Mouse (Mus musculus): ENCODE measurements at regions not wholly inside any gene's neighbourhood (a gene's known extent, or its start where the extent isn't known, plus 50 kb on each side); places are given as distances from the start of the nearest gene placed in this dataset.

DNA sequence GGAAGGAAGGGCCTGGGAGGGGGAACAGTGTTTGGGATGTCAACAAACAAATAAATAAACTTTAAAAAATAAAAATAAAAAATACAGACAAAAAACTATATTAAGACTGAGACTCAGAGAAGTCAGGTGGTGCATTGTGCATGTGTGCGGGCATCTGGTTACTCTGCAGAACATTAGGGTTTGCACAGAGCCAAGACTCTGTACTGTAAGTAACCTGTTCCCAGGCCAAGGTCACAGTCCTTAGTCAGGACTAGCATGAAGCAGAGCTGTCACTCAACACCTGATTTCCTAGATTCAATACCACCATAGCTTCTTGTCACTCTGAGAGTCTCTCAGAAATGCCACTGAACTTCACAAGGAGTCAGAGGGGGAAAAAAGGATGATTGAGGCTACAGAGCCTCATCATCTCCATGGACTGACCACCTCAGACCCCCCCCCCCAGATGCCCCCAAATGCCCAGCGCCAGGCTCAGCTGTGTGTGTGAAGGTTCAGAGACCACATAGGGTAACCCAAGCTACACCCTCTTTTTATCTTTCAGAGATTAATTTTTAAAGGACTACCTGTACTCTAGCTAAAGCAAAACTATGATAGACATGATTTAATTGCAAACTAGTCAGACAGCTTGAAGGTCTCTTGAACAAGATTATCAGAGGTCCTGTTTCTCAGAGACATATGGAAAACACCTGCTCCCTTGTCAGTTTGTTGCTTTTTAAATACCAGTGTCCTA lies 106.2 kb upstream of the Nfe2l3 start:
- Histone ChIP-seq H3K27ac (no peak overlapping the region), H3K36me3 (no peaks in the 10 kb centered on the region), H3K9me3 (no peaks in the 10 kb centered on the region), H3K4me1 (replicated peaks) (no peaks in the 10 kb centered on the region), H3K27me3 (replicated peaks) (no peaks in the 10 kb centered on the region), H3K9ac (no peak overlapping the region), H3K4me3 (replicated peaks) (no peak overlapping the region), H3K4me2 (replicated peaks) (no peak overlapping the region)
- 72% methylated on average over 2 of the region's 2 CpGs for WGBS
- ATAC-seq: peak; percentile 75

DNA sequence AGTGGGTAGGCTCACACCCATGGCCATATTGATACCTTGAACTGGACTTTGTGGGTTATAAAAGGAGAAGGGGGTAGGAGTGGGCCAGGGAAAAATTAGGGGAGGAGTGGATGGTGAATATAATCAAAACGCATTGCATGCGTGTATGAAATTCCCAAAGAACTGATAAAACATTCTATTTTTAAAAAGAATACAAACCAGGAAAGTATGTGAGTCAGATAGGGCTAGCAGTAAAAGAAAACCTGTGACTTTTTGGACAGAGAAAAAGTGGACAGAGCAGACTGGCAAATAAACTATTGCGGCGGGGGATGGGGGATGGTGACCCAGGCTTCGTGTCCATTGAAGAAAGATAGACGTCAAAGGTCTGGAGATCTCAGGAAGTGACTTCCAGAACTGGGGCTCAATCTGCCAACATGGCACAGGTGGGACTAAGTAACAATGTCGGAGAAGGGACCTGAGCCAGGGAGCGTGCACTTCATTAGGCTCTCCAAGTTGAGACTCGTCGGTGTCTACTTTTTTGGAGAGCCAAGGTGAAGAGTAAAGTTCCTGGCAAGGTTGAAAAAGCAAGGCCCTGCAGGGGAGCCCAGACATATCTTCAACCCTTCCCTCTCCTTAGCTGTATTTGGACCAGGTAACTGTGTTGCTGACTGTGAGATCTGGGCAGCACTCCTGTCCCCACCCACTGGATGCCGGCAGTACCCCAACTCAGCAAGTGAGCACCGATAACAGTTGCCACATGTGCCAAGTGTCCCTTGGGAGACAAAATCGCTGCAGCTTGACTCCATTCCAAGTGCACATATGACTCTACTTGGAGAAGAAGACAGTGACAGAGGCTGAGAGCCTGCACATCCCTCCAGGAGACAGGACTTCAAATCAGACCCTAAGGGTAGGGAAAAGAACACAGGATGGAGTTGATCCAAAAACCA lies 103.1 kb upstream of the Nfe2l3 start:
- H3K4me2 ChIP-seq (replicated peaks): no peak overlapping the region
- ATAC-seq: no peak

DNA sequence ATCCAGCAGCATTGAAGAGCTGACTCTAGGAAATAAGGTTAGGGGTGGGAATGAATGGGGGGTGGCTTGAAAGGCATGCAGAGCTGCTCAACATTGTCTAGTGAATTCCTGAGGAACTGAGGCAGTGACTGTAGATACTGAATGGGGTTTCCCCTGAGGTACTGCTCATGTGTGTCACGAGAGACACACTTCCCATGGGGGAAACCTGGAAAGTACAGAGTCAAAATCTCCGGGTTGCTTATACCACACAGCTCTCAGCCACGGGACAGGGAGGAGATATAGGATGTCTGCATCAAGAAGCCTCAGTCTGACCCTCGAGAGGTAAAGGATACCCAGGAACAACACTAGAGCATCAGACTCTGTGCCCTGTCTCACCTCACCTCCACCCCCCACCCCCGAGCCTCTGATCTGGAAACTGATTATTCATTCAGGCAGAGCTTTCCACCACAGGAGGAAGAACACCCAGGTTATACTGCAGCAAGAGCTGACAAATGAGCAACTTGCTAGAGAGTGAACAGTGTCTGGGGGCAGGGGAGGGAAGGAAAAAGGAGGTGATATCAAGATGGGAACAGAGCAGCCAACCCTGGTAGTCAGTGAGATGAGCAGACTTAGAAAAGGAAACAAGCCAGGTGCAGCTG lies 102.3 kb upstream of the Nfe2l3 start:
- no peak overlapping the region for H3K27ac ChIP-seq
- no peaks in the 10 kb centered on the region for H3K27me3 ChIP-seq (replicated peaks)
- no peaks in the 10 kb centered on the region for H3K36me3 ChIP-seq
- H3K4me2 ChIP-seq (replicated peaks): no peak overlapping the region
- no peak overlapping the region for H3K4me3 ChIP-seq (replicated peaks)
- H3K9ac ChIP-seq: no peak overlapping the region
- no peak for ATAC-seq
- no peaks in the 10 kb centered on the region for H3K9me3 ChIP-seq
- H3K4me1 ChIP-seq (replicated peaks): peaks cover 10% of the 10 kb centered on the region; the same call in 1 of the 2 replicates
- 58% methylated on average over 5 of the region's 5 CpGs for WGBS

More for the DNA sequence above, 103.1 kb upstream of the Nfe2l3 start:
- Histone ChIP-seq H3K9ac (no peak overlapping the region), H3K9me3 (no peaks in the 10 kb centered on the region), H3K4me3 (replicated peaks) (no peak overlapping the region), H3K36me3 (no peaks in the 10 kb centered on the region), H3K27me3 (replicated peaks) (no peaks in the 10 kb centered on the region), H3K27ac (no peak overlapping the region), H3K4me1 (replicated peaks) (peaks cover 7% of the 10 kb centered on the region; the same call in 1 of the 2 replicates)
- 86% methylated on average over 13 of the region's 13 CpGs for WGBS

DNA sequence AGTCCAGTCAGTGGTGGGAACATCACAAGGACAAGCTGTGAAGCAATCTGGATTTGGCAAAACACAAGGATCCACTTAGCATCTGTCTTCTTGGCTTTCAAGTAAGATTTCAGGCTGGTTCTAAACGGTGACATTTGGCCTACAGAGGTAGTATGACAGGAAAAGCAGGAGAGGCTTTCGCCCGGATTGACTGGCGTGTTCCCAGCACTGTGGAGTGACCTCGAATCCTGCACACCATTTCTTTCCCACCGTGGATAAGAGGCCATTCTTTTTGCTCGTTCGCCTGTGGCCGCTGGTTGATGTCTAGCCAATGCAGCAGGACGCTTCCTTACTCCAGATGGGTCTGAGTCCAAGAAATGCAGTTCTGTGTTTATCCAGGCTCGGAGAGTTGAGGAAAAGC lies 99.6 kb upstream of the Nfe2l3 start:
- ATAC-seq: no peak
- H3K36me3 ChIP-seq: no peaks in the 10 kb centered on the region
- no peak overlapping the region for H3K4me3 ChIP-seq (replicated peaks)
- peak overlapping the region; percentile 19; the same call in 1 of the 2 replicates for H3K27ac ChIP-seq
- no peaks in the 10 kb centered on the region for H3K27me3 ChIP-seq (replicated peaks)
- peaks cover 14% of the 10 kb centered on the region for H3K4me1 ChIP-seq (replicated peaks)
- WGBS: 62% methylated on average over 11 of the region's 11 CpGs
- H3K4me2 ChIP-seq (replicated peaks): no peak overlapping the region
- H3K9ac ChIP-seq: no peak overlapping the region
- H3K9me3 ChIP-seq: no peaks in the 10 kb centered on the region

DNA sequence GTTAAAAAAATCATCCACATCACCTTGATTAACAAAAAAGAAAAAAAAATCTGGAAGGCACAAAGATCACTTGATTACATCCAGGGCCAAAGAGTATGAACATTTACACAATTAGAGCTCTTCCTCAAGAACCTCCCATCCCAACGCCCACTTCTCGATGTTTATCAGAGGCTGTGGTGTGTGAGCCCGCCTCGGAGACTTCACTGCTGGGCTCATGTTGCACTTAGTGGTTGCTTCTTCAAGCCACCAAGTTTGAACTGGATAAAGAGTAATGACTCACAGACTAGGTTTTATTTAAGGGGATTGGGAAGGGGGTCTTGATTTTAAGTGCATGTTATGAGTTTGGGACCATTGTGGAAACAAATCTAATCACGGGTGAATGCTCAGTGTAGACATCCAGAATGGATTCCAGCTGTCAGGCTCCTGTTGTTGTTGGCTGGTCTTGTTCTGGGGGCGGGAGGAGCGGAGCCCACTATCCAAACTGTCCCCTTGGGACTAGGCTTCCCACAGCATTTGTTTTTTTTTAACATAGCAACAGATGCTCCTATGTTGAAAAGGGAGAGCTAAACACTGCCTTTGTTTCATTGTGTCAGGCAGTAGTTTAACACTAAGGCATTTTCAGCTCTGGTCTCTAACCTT lies 98.6 kb upstream of the Nfe2l3 start:
- Histone ChIP-seq H3K27ac (peak overlapping the region; percentile 71), H3K9ac (no peak overlapping the region), H3K4me1 (replicated peaks) (peaks cover 14% of the 10 kb centered on the region), H3K4me2 (replicated peaks) (no peak overlapping the region; the same call in 1 of the 2 replicates), H3K36me3 (no peaks in the 10 kb centered on the region), H3K4me3 (replicated peaks) (no peak overlapping the region), H3K27me3 (replicated peaks) (no peaks in the 10 kb centered on the region), H3K9me3 (no peaks in the 10 kb centered on the region)
- 44% methylated on average over 7 of the region's 7 CpGs for WGBS
- peak; percentile 76 for ATAC-seq

DNA sequence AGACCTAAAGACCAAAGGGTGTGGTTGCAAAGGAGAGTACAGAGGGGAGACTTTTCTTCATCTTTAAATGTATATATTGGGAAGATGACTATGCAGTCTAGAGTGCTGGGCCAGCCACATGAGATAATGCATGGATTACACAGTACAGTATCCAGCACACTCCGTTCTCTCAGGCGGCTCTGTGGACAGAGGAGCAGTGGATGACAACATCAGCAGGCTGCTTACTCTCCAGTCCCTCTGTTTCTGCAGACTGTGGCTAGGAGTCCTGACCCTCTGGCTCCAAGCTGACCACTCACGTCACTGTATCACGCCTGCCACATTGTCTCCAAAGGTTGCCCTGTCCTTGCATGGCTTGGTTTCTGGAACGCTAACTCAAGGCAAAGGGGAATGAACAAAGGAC lies 97.2 kb upstream of the Nfe2l3 start:
- Histone ChIP-seq H3K4me1 (replicated peaks) (peaks cover 14% of the 10 kb centered on the region), H3K27me3 (replicated peaks) (no peaks in the 10 kb centered on the region), H3K9ac (no peak overlapping the region), H3K4me3 (replicated peaks) (no peak overlapping the region), H3K9me3 (no peaks in the 10 kb centered on the region), H3K4me2 (replicated peaks) (no peak overlapping the region), H3K27ac (0 out of 2 replicates have a peak overlapping the region, but pooled peaks have one; percentile 71), H3K36me3 (no peaks in the 10 kb centered on the region)
- 79% methylated on average over 5 of the region's 5 CpGs for WGBS
- 0 out of 2 replicates have a peak, but pooled peaks have one; percentile 31 for ATAC-seq

DNA sequence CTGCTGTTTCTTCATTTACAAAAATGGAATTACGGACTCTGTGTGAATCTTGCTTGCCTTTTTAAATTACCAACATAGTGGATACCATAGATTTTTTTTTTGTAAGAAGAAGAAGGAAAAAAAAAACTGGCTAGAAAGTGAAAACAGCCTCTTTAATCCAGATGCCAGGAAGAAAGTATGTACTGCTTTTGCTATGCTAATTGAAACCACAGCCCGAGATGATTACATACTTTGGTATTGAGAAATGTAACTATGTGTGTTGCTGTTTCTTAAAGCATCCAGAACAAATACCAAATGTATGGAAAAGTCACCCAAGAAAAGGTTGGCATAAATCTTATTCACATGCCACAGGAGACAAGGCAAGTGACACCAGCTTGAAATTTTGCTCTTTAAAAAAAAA lies 93.2 kb upstream of the Nfe2l3 start:
- Histone ChIP-seq H3K4me2 (replicated peaks) (no peak overlapping the region), H3K9me3 (no peaks in the 10 kb centered on the region), H3K27ac (no peak overlapping the region), H3K36me3 (no peaks in the 10 kb centered on the region), H3K9ac (no peak overlapping the region), H3K4me3 (replicated peaks) (no peak overlapping the region), H3K27me3 (replicated peaks) (no peaks in the 10 kb centered on the region), H3K4me1 (replicated peaks) (peaks cover 8% of the 10 kb centered on the region; the same call in 1 of the 2 replicates)
- 87% methylated on average over 2 of the region's 2 CpGs for WGBS
- ATAC-seq: no peak

DNA sequence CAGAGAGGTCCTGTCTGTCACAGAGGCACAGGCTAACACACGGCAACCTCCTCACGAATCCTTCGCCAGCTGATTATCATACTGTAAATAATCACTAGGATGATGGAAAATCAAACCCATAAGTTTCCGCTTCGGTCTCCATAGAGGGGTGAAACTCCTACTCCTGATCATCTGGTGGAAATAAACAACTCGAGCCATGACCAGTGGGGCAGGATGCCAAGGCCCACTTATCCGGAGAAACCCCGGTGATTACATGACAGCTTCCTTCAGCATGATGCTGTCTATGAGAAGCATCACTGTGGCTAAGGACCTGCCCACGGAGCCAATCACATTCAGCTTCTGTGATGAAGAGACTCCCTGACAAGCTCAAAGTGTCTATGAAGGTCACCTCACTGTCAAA lies 84.7 kb upstream of the Nfe2l3 start:
- Histone ChIP-seq H3K9me3 (no peaks in the 10 kb centered on the region), H3K36me3 (no peaks in the 10 kb centered on the region), H3K27me3 (replicated peaks) (no peaks in the 10 kb centered on the region), H3K4me3 (replicated peaks) (no peak overlapping the region), H3K4me2 (replicated peaks) (no peak overlapping the region), H3K27ac (no peak overlapping the region), H3K9ac (no peak overlapping the region), H3K4me1 (replicated peaks) (no peaks in the 10 kb centered on the region; the same call in 1 of the 2 replicates)
- WGBS: 63% methylated on average over 9 of the region's 9 CpGs
- ATAC-seq: no peak

DNA sequence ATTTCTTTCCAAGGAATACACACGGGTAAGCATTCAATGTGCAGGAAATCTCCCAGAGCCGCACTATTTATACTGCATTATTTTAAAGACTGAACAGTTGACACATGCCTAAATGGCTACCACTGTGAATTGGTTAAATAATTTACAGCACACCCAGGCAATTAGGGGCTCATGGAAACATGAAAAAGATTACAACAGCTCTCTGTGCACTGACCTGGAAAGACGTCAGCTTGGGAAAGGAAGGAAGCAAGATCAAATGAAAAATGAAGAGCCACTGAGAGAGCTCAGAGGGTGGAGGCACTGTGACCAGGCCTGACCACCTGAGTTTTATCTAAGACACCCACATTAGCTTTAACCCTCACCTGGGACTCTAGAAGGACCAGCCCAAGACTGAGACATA lies 82.7 kb upstream of the Nfe2l3 start:
- 61% methylated on average over 3 of the region's 3 CpGs for WGBS
- Histone ChIP-seq H3K4me1 (replicated peaks) (no peaks in the 10 kb centered on the region; the same call in 1 of the 2 replicates), H3K4me2 (replicated peaks) (no peak overlapping the region), H3K27ac (no peak overlapping the region), H3K9ac (no peak overlapping the region), H3K36me3 (no peaks in the 10 kb centered on the region), H3K9me3 (no peaks in the 10 kb centered on the region), H3K4me3 (replicated peaks) (no peak overlapping the region), H3K27me3 (replicated peaks) (no peaks in the 10 kb centered on the region)
- ATAC-seq: no peak

DNA sequence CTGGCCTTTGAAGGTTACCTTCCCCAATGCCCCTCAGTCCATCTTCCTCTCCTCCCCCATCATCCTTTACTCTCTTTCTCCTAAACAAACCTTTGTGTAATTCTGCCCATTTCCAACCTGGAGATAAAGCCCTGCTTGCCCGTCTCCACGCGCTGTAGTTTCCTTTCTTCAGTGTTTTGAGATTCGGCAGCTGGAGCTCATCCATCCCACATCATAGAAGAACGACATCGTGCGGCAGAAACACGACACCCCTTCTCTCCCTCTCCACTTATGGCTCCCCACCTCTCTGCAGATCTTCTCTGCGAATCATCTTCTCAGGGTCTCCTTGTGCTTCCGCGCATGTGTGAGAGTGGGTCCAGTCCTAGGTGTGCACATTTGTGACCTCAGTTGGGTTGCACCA lies 77.4 kb upstream of the Nfe2l3 start:
- Histone ChIP-seq H3K9ac (no peak overlapping the region), H3K4me3 (replicated peaks) (no peak overlapping the region), H3K27ac (no peak overlapping the region), H3K36me3 (no peaks in the 10 kb centered on the region), H3K4me2 (replicated peaks) (no peak overlapping the region), H3K9me3 (no peaks in the 10 kb centered on the region), H3K27me3 (replicated peaks) (no peaks in the 10 kb centered on the region), H3K4me1 (replicated peaks) (no peaks in the 10 kb centered on the region)
- WGBS: 56% methylated on average over 11 of the region's 11 CpGs
- no peak for ATAC-seq

DNA sequence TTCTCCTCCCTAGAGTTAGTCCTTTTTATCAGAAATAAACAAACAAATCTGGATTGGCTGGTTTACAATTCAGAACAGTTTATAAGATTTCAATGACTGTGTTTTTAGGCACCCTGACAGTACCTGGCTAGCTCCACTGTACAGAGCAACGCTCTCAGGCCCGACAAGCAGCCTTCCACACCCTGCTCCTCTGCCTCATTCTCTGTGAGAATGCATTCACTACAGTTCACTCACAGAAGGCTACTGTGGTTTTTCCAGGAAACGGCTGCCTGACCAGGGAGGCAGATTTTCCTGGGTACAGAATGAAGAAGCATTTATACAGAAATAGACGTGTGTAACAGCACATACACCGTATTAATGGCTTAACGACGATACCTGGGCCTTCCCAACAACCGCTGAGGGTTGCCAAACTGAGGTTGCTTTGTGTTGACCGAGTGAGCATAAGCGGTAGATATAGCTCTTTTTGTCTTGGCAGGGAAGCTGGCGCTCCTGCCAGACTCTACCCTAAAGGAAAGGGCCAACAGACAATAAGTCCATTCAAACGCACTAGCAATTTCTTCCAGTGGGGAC lies 70.8 kb upstream of the Nfe2l3 start:
- H3K36me3 ChIP-seq: no peaks in the 10 kb centered on the region
- no peaks in the 10 kb centered on the region for H3K4me1 ChIP-seq (replicated peaks)
- no peak for ATAC-seq
- H3K27ac ChIP-seq: no peak overlapping the region
- WGBS: 81% methylated on average over 12 of the region's 12 CpGs
- H3K4me2 ChIP-seq (replicated peaks): no peak overlapping the region
- H3K27me3 ChIP-seq (replicated peaks): no peaks in the 10 kb centered on the region
- no peak overlapping the region for H3K9ac ChIP-seq
- H3K4me3 ChIP-seq (replicated peaks): no peak overlapping the region
- H3K9me3 ChIP-seq: no peaks in the 10 kb centered on the region
